Mouse (Mus musculus) CH12.LX (cell line): ENCODE data around the gene Slc2a10. TPM values are rescaled to one million over a fixed set of nuclear protein-coding genes. Genes with fewer than 3 reads are reported as not detected.

Experiments used
- DNase-seq: peaks from one replicate; pipeline ENCODE4 v3.0.0-alpha.2; 2013; ENCODE audit errors: extremely low read depth
- H3K27ac ChIP-seq: 2 replicates; pipeline ENCODE4 v1.5.1; 2012; ENCODE audit warnings: low read depth, mild to moderate bottlenecking, control low read depth, moderate library complexity; ENCODE audit not compliant: insufficient read depth
- H3K27me3 ChIP-seq: replicated peaks from 2 replicates; pipeline ENCODE3; 2012; ENCODE audit warnings: inconsistent platforms
- H3K36me3 ChIP-seq, 2 experiments: replicated peaks in 1 of 2; 2 replicates each; pipeline versions ENCODE3 to v1.6.1; 2012; ENCODE audit warnings: inconsistent platforms in 1 of 2, low read length in 1 of 2, mild to moderate bottlenecking in 1 of 2, mixed read lengths in 1 of 2, moderate library complexity in 1 of 2; ENCODE audit not compliant: control insufficient read depth in 1 of 2, insufficient read depth in 1 of 2
- H3K4me1 ChIP-seq, 2 experiments: 2 replicates each; pipeline ENCODE4 v1.6.1; 2012; ENCODE audit warnings: inconsistent platforms in 1 of 2, moderate library complexity in 1 of 2; ENCODE audit not compliant: insufficient read depth in 2 of 2, control insufficient read depth in 1 of 2
- H3K4me2 ChIP-seq: 2 replicates; pipeline ENCODE4 v1.6.1; 2012; ENCODE audit warnings: low read depth, mild to moderate bottlenecking, control low read depth; ENCODE audit not compliant: poor library complexity, insufficient read depth, severe bottlenecking
- H3K4me3 ChIP-seq, 3 experiments: fragments of 150-350 bp in 1 of 3; sonication (generic) in 1 of 3; replicated peaks in 1 of 3; 2 replicates each; pipeline versions ENCODE3 to v1.5.1; 2011 to 2012; ENCODE audit warnings: low read depth in 2 of 3, low read length in 2 of 3, mild to moderate bottlenecking in 2 of 3, moderate library complexity in 2 of 3, control low read depth in 1 of 3, improper control_type of control experiment in 1 of 3, inconsistent platforms in 1 of 3, mixed read lengths in 1 of 3; ENCODE audit not compliant: poor library complexity in 1 of 3
- H3K79me2 ChIP-seq: replicated peaks from 2 replicates; pipeline ENCODE4 v1.6.1; 2012; ENCODE audit warnings: mild to moderate bottlenecking, moderate library complexity; ENCODE audit not compliant: control insufficient read depth, poor library complexity, insufficient read depth, severe bottlenecking; ENCODE audit errors: extremely low read depth
- H3K9ac ChIP-seq: 2 replicates; pipeline ENCODE4 v1.6.1; 2012; ENCODE audit warnings: low read depth, mild to moderate bottlenecking, control low read depth, moderate library complexity; ENCODE audit not compliant: insufficient read depth
- H3K9me3 ChIP-seq: replicated peaks from 2 replicates; pipeline ENCODE3; 2012; ENCODE audit warnings: low read length, inconsistent platforms, mixed read lengths
- BHLHE40 ChIP-seq: IDR thresholded peaks from 2 replicates; pipeline ENCODE4 v1.6.1; 2011; ENCODE audit warnings: mild to moderate bottlenecking, low read depth, low read length, improper control_type of control experiment
- CHD1 ChIP-seq: IDR thresholded peaks from 2 replicates; pipeline ENCODE4 v1.6.1; 2012; ENCODE audit warnings: low read depth, low read length, improper control_type of control experiment, inconsistent platforms
- CTCF ChIP-seq, 2 experiments: IDR thresholded peaks in 1 of 2; conservative IDR thresholded peaks in 1 of 2; 2 replicates each; pipeline ENCODE4 v1.5.1; 2011 to 2012; ENCODE audit warnings: low read depth in 2 of 2, low read length in 2 of 2, improper control_type of control experiment in 1 of 2, inconsistent platforms in 1 of 2, mild to moderate bottlenecking in 1 of 2, moderate library complexity in 1 of 2
- EP300 ChIP-seq: IDR thresholded peaks from 2 replicates; pipeline ENCODE4 v1.6.1; 2011; ENCODE audit warnings: low read length, improper control_type of control experiment
- GABPA ChIP-seq: IDR thresholded peaks from 2 replicates; pipeline ENCODE4 v1.6.1; 2012; ENCODE audit warnings: low read depth, low read length, improper control_type of control experiment, inconsistent platforms; ENCODE audit not compliant: insufficient replicate concordance
- HCFC1 ChIP-seq: IDR thresholded peaks from 2 replicates; pipeline ENCODE4 v1.6.1; 2012; ENCODE audit warnings: low read depth, mild to moderate bottlenecking, inconsistent platforms, low read length, improper control_type of control experiment
- MAFK ChIP-seq: IDR thresholded peaks from 2 replicates; pipeline ENCODE4 v1.6.1; 2011; ENCODE audit warnings: low read length, improper control_type of control experiment; ENCODE audit not compliant: insufficient replicate concordance
- MAX ChIP-seq: IDR thresholded peaks from 2 replicates; pipeline ENCODE4 v1.6.1; 2011; ENCODE audit warnings: low read length, improper control_type of control experiment
- MXI1 ChIP-seq: IDR thresholded peaks from 2 replicates; pipeline ENCODE4 v1.6.1; 2011; ENCODE audit warnings: mild to moderate bottlenecking, low read depth, low read length, improper control_type of control experiment
- NELFE ChIP-seq: IDR thresholded peaks from 2 replicates; pipeline ENCODE4 v1.6.1; 2011; ENCODE audit warnings: low read depth, low read length, improper control_type of control experiment
- NRF1 ChIP-seq: IDR thresholded peaks from 2 replicates; pipeline ENCODE4 v1.6.1; 2014; ENCODE audit warnings: low read depth, mild to moderate bottlenecking, inconsistent platforms, low read length, improper control_type of control experiment, moderate library complexity
- PAX5 ChIP-seq: IDR thresholded peaks from 2 replicates; pipeline ENCODE4 v1.6.1; 2012; ENCODE audit warnings: low read length, inconsistent platforms, mixed read lengths
- POLR2A ChIP-seq: IDR thresholded peaks from 2 replicates; pipeline ENCODE4 v1.6.1; 2011; ENCODE audit warnings: low read depth, mild to moderate bottlenecking, improper control_type of control experiment, low read length
- POLR2AphosphoS2 ChIP-seq: IDR thresholded peaks from 2 replicates; pipeline ENCODE4 v1.6.1; 2011; ENCODE audit warnings: low read depth, low read length, improper control_type of control experiment
- RAD21 ChIP-seq: IDR thresholded peaks from 2 replicates; pipeline ENCODE4 v1.6.1; 2011; ENCODE audit warnings: low read depth, mild to moderate bottlenecking, low read length, improper control_type of control experiment, moderate library complexity
- RCOR1 ChIP-seq: conservative IDR thresholded peaks from 2 replicates; pipeline ENCODE4 v1.6.1; 2012; ENCODE audit warnings: low read depth, mild to moderate bottlenecking, inconsistent platforms, low read length, improper control_type of control experiment
- SMC3 ChIP-seq: IDR thresholded peaks from 2 replicates; pipeline ENCODE4 v1.6.1; 2011; ENCODE audit warnings: low read depth, low read length, improper control_type of control experiment
- ZC3H11A ChIP-seq: IDR thresholded peaks from 2 replicates; pipeline ENCODE4 v1.6.1; 2012; ENCODE audit warnings: low read depth, mild to moderate bottlenecking, inconsistent platforms, low read length, improper control_type of control experiment
- dilution Hi-C: fragments of 300-500 bp; cut with MboI; formaldehyde crosslinking; loops from 2 replicates; pipeline ENCODE4 v1.14.3; 2020; ENCODE audit warnings: low sequenced_read_pairs; ENCODE audit not compliant: extremely low pct_unique_long_range_greater_than_20kb, extremely low pct_ligation_motif_present
- in situ Hi-C: fragments of 300-500 bp; cut with MboI; formaldehyde crosslinking; loops from 3 replicates; pipeline ENCODE4 v1.14.3; 2019; ENCODE audit warnings: low sequenced_read_pairs, low pct_ligation_motif_present, low pct_unique_long_range_greater_than_20kb, mixed read lengths
- polyA plus RNA-seq: library from polyadenylated mRNA; unstranded; fragments of >175 nt; gene quantifications from 2 replicates; pipeline ENCODE4 v1.2.1, GENCODE M21; 2012; ENCODE audit warnings: low read depth; ENCODE audit not compliant: insufficient read length
- total RNA-seq, 2 experiments: library from RNA; depleted of rRNA; stranded (reverse); fragments of 300-350 nt in 1 of 2; fragments of >200 nt in 1 of 2; gene quantifications; 2 replicates each; pipeline ENCODE4 v1.2.3; 2012 to 2014

Slc2a10 gene
- total and polyA plus RNA-seq, 3 experiments: not detected

GRCm38 (mm10) chr2:165563298-165564058 is 59.9 kb downstream of the Slc2a10 start:
- TF ChIP-seq MAX: no peak
- no peak for TF ChIP-seq HCFC1
- no peak for TF ChIP-seq RAD21
- no peak for TF ChIP-seq POLR2AphosphoS2
- TF ChIP-seq NRF1: no peak
- Histone ChIP-seq H3K4me1 (no peaks in the 10 kb centered on the region), H3K4me3 (no peak overlapping the region), H3K9ac (no peak overlapping the region), H3K9me3 (peaks cover 2% of the 10 kb centered on the region), H3K36me3 (no peaks in the 10 kb centered on the region), H3K27me3 (peaks cover 84% of the 10 kb centered on the region), H3K79me2 (no peaks in the 10 kb centered on the region), H3K27ac (no peak overlapping the region), H3K4me2 (no peak overlapping the region)
- dilution Hi-C loops: no loop called here
- in situ Hi-C loops: no loop called here
- no peak for DNase-seq

GRCm38 (mm10) chr2:165564101-165564500 is 60.5 kb downstream of the Slc2a10 start:
- Histone ChIP-seq H3K79me2 (no peaks in the 10 kb centered on the region), H3K4me2 (no peak overlapping the region), H3K4me1 (no peaks in the 10 kb centered on the region), H3K27me3 (peaks cover 86% of the 10 kb centered on the region), H3K27ac (no peak overlapping the region), H3K9me3 (peaks cover 2% of the 10 kb centered on the region), H3K4me3 (no peak overlapping the region), H3K36me3 (no peaks in the 10 kb centered on the region), H3K9ac (no peak overlapping the region)
- dilution Hi-C loops (no loop called here), in situ Hi-C loops (no loop called here)
- DNase-seq: no peak
- no peak for TF ChIP-seq RCOR1
- TF ChIP-seq NELFE: no peak
- TF ChIP-seq EP300: no peak
- no peak for TF ChIP-seq CHD1
- no peak for TF ChIP-seq MXI1
- no peak for TF ChIP-seq PAX5
- TF ChIP-seq POLR2A: no peak
- no peak for TF ChIP-seq SMC3
- TF ChIP-seq BHLHE40: no peak
- no peak for TF ChIP-seq CTCF (conservative IDR thresholded peaks at IDR 0.05 in 1 of 2, IDR thresholded peaks at IDR 0.05 in 1 of 2; ENCODE audit: low read depth in 2 of 2, low read length in 2 of 2)
- TF ChIP-seq ZC3H11A: no peak
- TF ChIP-seq MAFK: no peak
- no peak for TF ChIP-seq GABPA
